In the genomic region with DNA sequence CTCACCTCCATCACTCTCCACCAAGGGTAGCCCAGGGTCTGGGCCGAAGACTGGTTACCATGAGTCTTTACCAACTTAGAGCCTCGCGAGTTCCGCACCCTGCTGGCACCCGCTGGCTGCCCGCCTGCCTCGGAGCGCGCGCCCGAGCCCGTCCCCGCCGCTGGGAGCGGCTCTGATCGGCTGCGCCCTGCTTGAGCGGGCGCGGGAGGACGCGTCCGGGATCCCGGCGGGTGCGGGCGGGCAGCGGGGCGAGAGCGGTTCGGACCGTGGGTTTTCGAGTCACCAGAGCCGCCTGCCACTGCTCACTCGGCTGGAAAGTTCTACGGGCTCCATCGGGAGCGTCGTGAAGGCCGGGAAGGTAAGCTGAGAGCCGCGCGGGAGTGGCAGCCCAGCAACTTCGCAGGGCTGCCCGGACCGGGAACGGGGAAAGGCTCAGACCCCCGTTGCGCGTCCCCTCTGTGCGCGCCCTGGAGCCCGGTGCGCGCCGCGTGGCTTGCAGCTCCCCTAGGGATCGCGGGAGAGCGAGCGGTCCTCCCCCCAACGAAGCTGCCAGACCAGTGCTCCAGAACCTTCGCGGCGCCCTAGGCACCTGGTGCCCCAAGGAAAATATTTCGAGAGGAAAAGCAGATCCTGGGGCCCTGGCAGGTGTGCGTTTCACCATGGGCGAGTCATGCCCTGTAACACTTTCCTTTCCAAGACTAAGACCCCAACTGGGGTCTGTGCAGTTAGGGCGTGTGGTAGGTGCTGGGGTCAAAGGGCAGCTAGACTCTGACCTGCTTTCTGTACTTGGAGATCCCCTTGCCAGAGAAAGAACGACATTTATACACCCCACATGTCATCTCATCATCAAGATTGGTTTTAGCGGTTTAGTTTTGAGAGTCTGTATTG, we compare ENCODE assay signal across 8 mouse cellular contexts. TPM values are rescaled to one million over a fixed set of nuclear protein-coding genes. Genes with fewer than 3 reads are reported as not detected.
A peak's percentile ranks its signal among the peaks of the same experiment; 100 is the strongest.
DNase-seq lines count a peak whose midpoint lies in the region; ATAC-seq and TF ChIP-seq lines count a peak whose summit lies in the region.

No protein-coding gene starts in this region.

- no peak for TF ChIP-seq CTCF in layer of hippocampus, adult 2 months (conservative IDR thresholded peaks at IDR 0.05)

- peak overlapping the region; percentile 55 for H3K9ac ChIP-seq in forebrain, embryonic 12.5 days
- no peak overlapping the region for H3K9ac ChIP-seq in liver, embryonic 16.5 days (ENCODE audit: low read depth, low read length)

- H3K36me3 ChIP-seq in forebrain, embryonic 12.5 days (replicated peaks) = no peaks in the 10 kb centered on the region
- no peaks in the 10 kb centered on the region for H3K36me3 ChIP-seq in hindbrain, embryonic 10.5 days
- no peaks in the 10 kb centered on the region for H3K36me3 ChIP-seq in liver, embryonic 16.5 days (ENCODE audit: control insufficient read depth, insufficient read depth)

- peak; percentile 83 for ATAC-seq in forebrain, embryonic 12.5 days (ENCODE audit: low FRiP score)
- ATAC-seq in liver, embryonic 16.5 days (ENCODE audit: low read depth) = no peak

- peaks cover 55% of the 10 kb centered on the region for H3K27me3 ChIP-seq in forebrain, embryonic 12.5 days
- peaks cover 40% of the 10 kb centered on the region for H3K27me3 ChIP-seq in hindbrain, embryonic 10.5 days (ENCODE audit: insufficient read depth, poor library complexity, severe bottlenecking)
- H3K27me3 ChIP-seq in liver, embryonic 16.5 days (ENCODE audit: control insufficient read depth, insufficient read depth, low read depth, low read length) = peaks cover 24% of the 10 kb centered on the region

- peak overlapping the region; percentile 58 for H3K4me3 ChIP-seq in layer of hippocampus, adult 2 months
- H3K4me3 ChIP-seq in forebrain, embryonic 12.5 days (replicated peaks) = peak overlapping the region; percentile 56
- peak overlapping the region; percentile 66 for H3K4me3 ChIP-seq in hindbrain, embryonic 10.5 days
- peak overlapping the region; percentile 33 for H3K4me3 ChIP-seq in liver, embryonic 16.5 days (ENCODE audit: low read depth, low read length)

- peaks cover 9% of the 10 kb centered on the region for H3K4me1 ChIP-seq in forebrain, embryonic 12.5 days
- H3K4me1 ChIP-seq in hindbrain, embryonic 10.5 days (replicated peaks) = peaks cover 5% of the 10 kb centered on the region
- no peaks in the 10 kb centered on the region for H3K4me1 ChIP-seq in liver, embryonic 16.5 days (ENCODE audit: control insufficient read depth, low read depth, low read length)

- DNase-seq in layer of hippocampus, adult 2 months (ENCODE audit: low spot score in 2 of 2) = peak in 1 of 2 experiments; percentile 45
- no peak for DNase-seq in layer of hippocampus, adult 9-11 months
- DNase-seq in adrenal gland, adult 2 months = peak; percentile 6
- DNase-seq in hindbrain, embryonic 10.5 days (ENCODE audit: low spot score) = peak; percentile 43
- peak; percentile 31 for DNase-seq in right cerebral cortex, postnatal 14 days
- DNase-seq in thymus, postnatal 25 days = no peak

- no peaks in the 10 kb centered on the region for H3K9me3 ChIP-seq in forebrain, embryonic 12.5 days
- H3K9me3 ChIP-seq in hindbrain, embryonic 10.5 days = no peaks in the 10 kb centered on the region
- no peaks in the 10 kb centered on the region for H3K9me3 ChIP-seq in liver, embryonic 16.5 days (replicated peaks; ENCODE audit: control insufficient read depth, low read length)

- H3K27ac ChIP-seq in layer of hippocampus, adult 2 months = no peak overlapping the region
- H3K27ac ChIP-seq in forebrain, embryonic 12.5 days = no peak overlapping the region
- H3K27ac ChIP-seq in hindbrain, embryonic 10.5 days = peak overlapping the region; percentile 73
- no peak overlapping the region for H3K27ac ChIP-seq in liver, embryonic 16.5 days (ENCODE audit: low read length)

- peak overlapping the region; percentile 95 for H3K4me2 ChIP-seq in forebrain, embryonic 12.5 days
- peak overlapping the region; percentile 48 for H3K4me2 ChIP-seq in liver, embryonic 16.5 days (ENCODE audit: low read depth, low read length)

- WGBS in forebrain, embryonic 12.5 days = 1% methylated on average over 71 of the region's 71 CpGs
- 1% methylated on average over 71 of the region's 71 CpGs for WGBS in hindbrain, embryonic 10.5 days
- WGBS in liver, embryonic 16.5 days (ENCODE audit: insufficient replicate concordance) = 2% methylated on average over 71 of the region's 71 CpGs

RNA-seq across cellular contexts. Expression of gene Bves, which starts 46.1 kb away (rescaled TPM):
- total RNA-seq in layer of hippocampus, adult 2 months (2021) = 1 to 10 TPM; 2.8 to 3.8 TPM
- total RNA-seq in adrenal gland, adult 2 months (2021) = under 1 TPM; 0.10 to 0.17 TPM
- 0.02 TPM in 1 of 2 replicates, not detected in the other for polyA plus RNA-seq in adrenal gland, adult 2 months (2012; rRNA removed)
- 1.4 TPM in 2 replicates for polyA plus RNA-seq in forebrain, embryonic 12.5 days (2016; fragmentation: Nextera tagmentation; extraction: Ambion mirVana)
- polyA plus RNA-seq in hindbrain, embryonic 10.5 days (2016; fragmentation: Nextera tagmentation; extraction: Ambion mirVana) = 1.8 and 2.5 TPM in 2 replicates
- 0.15 and 0.26 TPM in 2 replicates for polyA plus RNA-seq in liver, embryonic 16.5 days (2015; fragmentation: Nextera tagmentation; extraction: Ambion mirVana)

Comparison
In these comparisons a context has a peak if more than half of its experiments do, and no peak if none do; other contexts are left out.
1. DNase-seq: peak in adrenal gland, adult 2 months (single experiment), hindbrain, embryonic 10.5 days (single experiment) and right cerebral cortex, postnatal 14 days (single experiment); none in layer of hippocampus, adult 9-11 months (single experiment) and thymus, postnatal 25 days (single experiment).
2. Peak in every context shown above with its lines, with median percentiles within 50 percentile points of each other: H3K4me3 ChIP-seq.